Mouse (Mus musculus) liver, postnatal 0 days (tissue): ENCODE results near the gene Spop.

ENCODE experiments used
- CTCF ChIP-seq: sonication (generic); IDR thresholded peaks from 2 replicates; pipeline ENCODE4 v1.5.1; 2016; ENCODE audit warnings: antibody characterized with exemption, low read depth
- EP300 ChIP-seq: IDR thresholded peaks from 2 replicates; pipeline ENCODE4 v1.6.1; 2016; ENCODE audit warnings: antibody characterized with exemption, low read depth, mild to moderate bottlenecking

GRCm38 (mm10) chr11:95378926-95379325, 35.0 kb upstream of the Spop start:
- no peak for TF ChIP-seq CTCF
- TF ChIP-seq EP300 = no peak
